Mouse (Mus musculus) layer of hippocampus, adult 18-20 months (tissue): ENCODE data around the gene Msx1. TPM values are rescaled to one million over a fixed set of nuclear protein-coding genes. Genes with fewer than 3 reads are reported as not detected.

Experiments used
- DNase-seq, 2 experiments: peaks; one replicate each; pipeline ENCODE4 v3.0.0; 2022; ENCODE audit warnings: low spot score in 2 of 2
- total RNA-seq, 2 experiments: library from RNA; stranded (reverse); gene quantifications; 2 replicates each; pipeline ENCODE4 v1.2.3; 2021

Msx1 gene
- total RNA-seq, 2 experiments from 2014 or later: 4.9 to 6.3 TPM

GRCm38 (mm10) chr5:37797251-37797650 lies 27.1 kb downstream of the Msx1 start:
- no peak for DNase-seq

DNA sequence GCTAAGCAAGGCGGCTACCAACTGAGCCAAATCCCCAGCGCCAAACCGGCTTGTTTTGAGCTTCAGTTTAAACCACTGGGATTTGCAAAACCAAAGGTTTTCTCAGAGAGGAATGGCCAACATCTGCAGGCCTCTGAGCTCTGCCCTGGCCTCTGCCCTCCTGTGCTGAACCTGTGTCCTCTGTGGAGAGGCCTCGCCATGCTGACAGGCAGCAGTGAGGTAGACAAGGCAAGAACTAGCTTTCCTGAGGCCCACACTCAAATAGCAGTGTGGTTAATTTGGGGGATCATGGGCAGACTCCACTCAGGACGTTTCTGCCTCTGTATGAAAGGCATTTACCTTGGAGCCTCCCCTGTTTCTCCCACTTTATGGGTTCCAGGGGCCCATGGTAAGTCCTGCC lies 27.6 kb downstream of the Msx1 start:
- no peak for DNase-seq

DNA sequence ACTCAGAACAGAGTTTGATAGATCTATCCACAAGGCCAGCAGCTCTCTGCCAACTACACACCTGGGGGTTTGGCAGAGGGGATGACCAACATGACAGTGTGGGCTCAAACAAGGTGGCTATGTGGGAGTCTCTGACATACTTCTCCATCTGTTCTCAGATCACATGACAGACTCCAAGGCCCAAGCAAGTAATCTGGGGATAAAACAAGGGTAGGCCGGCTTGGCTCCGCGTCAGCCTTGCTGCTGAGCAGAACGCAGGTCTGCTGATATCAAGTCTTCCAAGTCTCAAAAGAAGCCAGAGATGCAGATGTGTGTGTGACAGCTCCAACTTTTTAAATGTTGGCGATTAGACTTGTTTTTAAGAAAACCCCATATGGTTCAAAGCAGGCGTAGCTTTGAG lies 28.7 kb downstream of the Msx1 start:
- no peak for DNase-seq

GRCm38 (mm10) chr5:37792154-37792553 lies 32.2 kb downstream of the Msx1 start:
- DNase-seq: no peak

DNA sequence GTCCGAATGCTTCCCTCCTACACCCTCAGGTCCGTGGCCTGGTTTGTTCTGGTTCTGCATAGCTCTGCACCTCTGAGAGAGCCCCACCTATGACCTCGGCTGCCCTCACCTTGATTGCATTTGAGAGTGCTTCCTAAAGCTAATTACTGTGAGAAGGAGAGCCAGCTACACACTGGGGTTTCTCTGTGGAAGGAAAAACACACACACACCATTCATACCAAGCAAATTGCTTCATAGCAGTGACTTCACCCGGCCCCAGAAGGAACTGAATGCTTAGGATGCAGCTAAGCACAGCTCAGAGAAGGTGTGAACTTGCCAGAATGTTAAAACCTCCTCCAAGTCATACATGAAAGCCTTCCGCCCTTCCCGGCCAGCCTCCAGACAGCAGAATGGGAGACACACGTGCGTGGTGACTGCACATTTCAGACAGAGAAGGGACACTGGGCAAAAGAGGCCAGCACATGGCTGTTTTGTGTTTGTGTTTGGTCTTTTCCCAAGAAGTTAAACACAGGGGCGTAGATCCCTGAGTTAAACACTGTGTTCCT lies 39.5 kb downstream of the Msx1 start:
- no peak for DNase-seq

- DNase-seq: peak in 1 of 2 experiments; percentile 33
Observed at GRCm38 (mm10) chr5:37783306-37783705, 41.1 kb downstream of the Msx1 start.

DNA sequence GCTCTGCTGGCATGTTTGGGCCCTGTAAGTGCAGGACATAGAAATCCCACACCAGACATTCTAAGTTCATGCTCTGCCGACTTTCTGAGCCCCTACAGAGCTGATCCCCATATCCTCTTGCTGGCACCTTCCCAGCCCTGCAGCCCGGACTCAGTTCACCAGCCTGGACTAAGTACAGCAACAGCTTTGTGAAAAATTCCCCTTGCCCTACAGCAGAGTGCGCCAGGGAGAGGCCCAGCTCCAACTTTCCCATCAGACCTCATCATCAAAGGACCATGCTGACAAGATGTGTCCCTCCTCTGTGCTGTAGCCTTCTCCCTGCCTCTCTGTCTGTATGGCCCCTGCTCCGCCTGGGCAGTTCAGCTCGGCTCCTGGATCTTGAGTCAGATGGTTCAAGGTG lies 48.7 kb downstream of the Msx1 start:
- DNase-seq: no peak

DNA sequence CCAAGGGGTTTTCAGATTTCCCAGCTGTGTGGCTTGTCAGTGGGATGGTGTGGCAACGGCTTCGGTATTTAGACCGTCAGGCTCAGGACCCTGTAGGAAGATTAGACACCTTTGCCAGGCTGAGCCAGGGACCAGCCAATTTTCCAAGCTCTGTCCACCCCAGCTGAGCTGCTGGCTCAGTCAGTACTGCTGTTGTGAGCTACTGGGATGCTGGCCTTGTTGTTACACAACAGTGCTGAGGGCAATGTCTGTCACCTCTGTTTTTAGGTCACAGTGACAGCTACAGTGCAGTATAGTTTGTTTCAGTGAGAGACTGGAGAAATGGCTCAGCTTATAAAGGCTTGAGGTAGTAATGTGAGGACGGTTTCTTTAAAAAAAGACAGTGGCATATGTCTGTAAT lies 50.4 kb downstream of the Msx1 start:
- DNase-seq: no peak

DNA sequence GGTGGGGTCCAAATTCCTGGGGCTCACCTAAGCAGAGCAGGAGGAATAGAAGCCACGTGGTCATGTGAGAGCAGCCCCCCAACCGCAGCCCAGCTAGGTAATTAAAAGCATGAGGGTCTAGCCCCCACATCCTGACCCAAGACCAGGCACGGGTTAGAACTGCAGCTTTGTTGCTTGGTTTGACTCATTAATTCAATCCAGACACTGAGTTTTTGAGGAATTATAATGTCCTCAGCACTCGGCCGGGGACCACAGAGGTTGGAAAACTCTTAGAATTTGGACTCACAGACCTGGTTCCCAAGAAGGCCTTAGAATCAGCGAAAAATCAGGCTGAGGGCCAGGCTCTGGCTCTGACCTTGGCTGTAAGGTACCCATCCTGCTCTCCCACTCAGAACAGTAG lies 53.5 kb downstream of the Msx1 start:
- no peak for DNase-seq

Other genes starting within 250 kb of the Msx1 start
- 1 to 10 TPM; 5.0 to 6.9 TPM for gene Stk32b, start 107.4 kb downstream of the Msx1 start, total RNA-seq
- under 1 TPM; 0.99 TPM for gene Cytl1, start 89.1 kb downstream of the Msx1 start, total RNA-seq
- 10 to 100 TPM; 38.3 to 40.9 TPM for gene Stx18, start 214.2 kb upstream of the Msx1 start, total RNA-seq